Mouse (Mus musculus): ENCODE results near the gene Tef. TPM values are rescaled to one million over a fixed set of nuclear protein-coding genes. Genes with fewer than 3 reads are reported as not detected.

Tef gene
- polyA plus RNA-seq, 1 experiment, result 95.4 TPM

DNA sequence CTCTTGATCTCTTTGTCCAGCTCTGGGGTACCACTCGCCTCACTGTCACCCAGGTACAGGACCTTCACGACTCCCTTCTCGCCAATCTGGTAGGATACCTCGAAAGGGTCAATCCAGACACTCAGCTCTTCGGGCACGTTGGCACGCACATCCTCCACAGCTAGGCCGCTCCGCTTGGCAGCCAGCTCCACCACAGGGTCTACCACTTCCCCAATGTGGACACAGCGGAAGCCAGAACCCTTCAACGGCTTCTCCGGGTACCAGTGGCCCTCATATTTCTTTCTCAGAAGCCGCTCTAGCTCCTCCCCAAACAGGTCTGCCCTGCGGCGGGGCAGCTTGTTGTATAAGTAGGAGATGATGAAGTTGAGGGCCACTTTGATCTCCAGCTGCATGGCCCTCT is 49.2 kb downstream of the Tef start:
- H3K4me1 ChIP-seq (ENCODE audit: control insufficient read depth, insufficient read depth, low read length), result peaks cover 5% of the 10 kb centered on the region; the same call in 1 of the 2 replicates
- no peak overlapping the region for H3K4me3 ChIP-seq (replicated peaks; ENCODE audit: extremely low read depth, low read depth, low read length)
- no peak for TF ChIP-seq POLR2A (IDR thresholded peaks at IDR 0.05; ENCODE audit: borderline replicate concordance, extremely low read depth, low read depth, low read length)
- no peak for TF ChIP-seq CTCF (IDR thresholded peaks at IDR 0.05; ENCODE audit: insufficient read depth, low read length)
- 84% methylated on average over 15 of the region's 15 CpGs for WGBS
- no peak for DNase-seq

DNA sequence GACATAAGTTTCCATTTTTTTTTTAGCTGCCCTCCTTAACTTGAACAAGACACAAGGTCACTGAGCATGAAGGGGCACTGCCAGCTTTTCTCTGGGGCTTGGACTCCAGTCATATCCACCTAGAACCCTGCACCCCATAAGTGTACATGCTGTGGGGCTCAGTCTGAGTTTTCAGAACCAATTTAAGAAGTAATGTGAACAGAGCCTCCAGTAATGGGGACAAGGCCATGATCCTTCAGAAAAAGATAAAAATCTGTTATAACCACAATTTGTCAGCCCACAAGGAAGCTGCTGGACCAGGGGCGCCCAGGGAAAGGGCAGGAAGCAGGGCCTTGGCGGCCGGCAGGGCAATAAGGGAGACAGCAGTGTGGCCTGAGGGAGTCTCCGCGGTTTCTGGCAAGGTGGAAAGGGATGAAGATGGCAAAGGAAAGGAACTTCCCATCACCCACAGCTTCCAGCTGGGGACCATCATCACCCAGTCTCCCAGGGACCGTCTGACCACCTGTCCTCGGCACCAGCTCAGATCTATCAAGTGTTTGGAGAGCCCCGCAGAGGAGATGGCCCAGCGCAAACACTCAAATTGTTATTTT is 50.3 kb downstream of the Tef start:
- no peak overlapping the region for H3K4me3 ChIP-seq (replicated peaks; ENCODE audit: extremely low read depth, low read depth, low read length)

DNA sequence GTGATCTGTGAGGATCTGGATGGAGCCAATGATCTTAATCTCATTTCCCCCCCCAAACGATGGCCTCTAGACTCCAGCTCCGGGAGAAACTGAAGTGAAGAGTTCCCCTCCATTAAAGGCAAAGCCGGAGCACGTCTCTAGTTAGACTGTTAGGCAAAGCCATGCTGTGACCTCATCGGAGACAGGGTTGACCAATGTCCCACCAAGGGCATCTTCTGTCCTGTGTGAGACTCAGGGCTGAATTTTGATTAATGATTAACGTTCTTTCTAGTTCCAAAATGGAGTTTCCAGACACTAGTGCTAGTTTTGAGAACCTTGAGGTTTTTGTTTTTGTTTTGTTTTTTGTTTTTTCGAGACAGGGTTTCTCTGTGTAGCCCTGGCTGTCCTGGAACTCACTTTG is 50.9 kb downstream of the Tef start:
- Histone ChIP-seq H3K4me1 (ENCODE audit: control insufficient read depth, insufficient read depth, low read length) (peaks cover 5% of the 10 kb centered on the region; the same call in 1 of the 2 replicates), H3K4me3 (replicated peaks; ENCODE audit: extremely low read depth, low read depth, low read length) (no peak overlapping the region)
- no peak for DNase-seq
- WGBS, result 65% methylated on average over 7 of the region's 7 CpGs
- TF ChIP-seq POLR2A (IDR thresholded peaks at IDR 0.05; ENCODE audit: borderline replicate concordance, extremely low read depth, low read depth, low read length) (no peak), CTCF (IDR thresholded peaks at IDR 0.05; ENCODE audit: insufficient read depth, low read length) (no peak)

More for the DNA sequence above, 50.3 kb downstream of the Tef start:
- 64% methylated on average over 9 of the region's 9 CpGs for WGBS
- no peak for TF ChIP-seq POLR2A (IDR thresholded peaks at IDR 0.05; ENCODE audit: borderline replicate concordance, extremely low read depth, low read depth, low read length)
- TF ChIP-seq CTCF (IDR thresholded peaks at IDR 0.05; ENCODE audit: insufficient read depth, low read length), result no peak
- DNase-seq, result no peak
- H3K4me1 ChIP-seq (ENCODE audit: control insufficient read depth, insufficient read depth, low read length), result peaks cover 5% of the 10 kb centered on the region; the same call in 1 of the 2 replicates

DNA sequence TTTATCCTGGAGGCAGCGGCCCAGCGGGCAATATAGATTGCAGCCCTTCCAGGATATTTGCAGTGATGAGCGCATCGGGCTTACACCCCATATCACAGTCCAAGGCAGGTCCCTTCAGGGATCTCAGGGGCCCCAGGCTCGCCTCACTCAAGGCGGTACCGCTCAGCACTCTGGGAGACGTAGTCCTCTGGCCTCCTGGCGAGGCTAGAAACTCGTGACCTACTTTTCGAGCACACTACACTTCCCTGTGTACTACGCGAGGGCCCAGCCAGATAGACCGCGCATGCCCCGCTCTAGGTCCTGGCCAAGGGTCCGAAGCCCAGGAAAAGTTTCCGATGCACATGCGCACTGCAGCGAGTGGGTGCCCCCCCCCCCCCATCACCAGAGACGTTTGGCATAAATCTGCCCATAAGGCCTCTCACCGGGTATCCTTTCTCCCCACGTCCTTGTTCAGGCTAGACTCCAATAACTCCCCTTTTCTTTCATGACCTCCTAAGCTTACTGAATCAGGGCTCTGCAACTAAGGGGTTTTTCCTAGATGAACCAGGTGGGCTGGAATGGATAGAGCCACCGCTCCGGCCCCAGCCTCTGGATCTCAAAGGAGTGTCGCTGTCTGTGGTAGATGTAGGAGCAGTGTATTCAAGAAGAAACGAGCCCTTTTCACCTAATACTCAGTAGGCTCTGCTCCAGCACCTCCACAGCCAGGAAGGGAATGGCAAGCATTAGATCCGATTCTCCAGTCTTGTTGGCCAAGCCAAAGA is 54.0 kb downstream of the Tef start:
- peak; percentile 79 for DNase-seq
- peaks cover 5% of the 10 kb centered on the region; the same call in 1 of the 2 replicates for H3K4me1 ChIP-seq (ENCODE audit: control insufficient read depth, insufficient read depth, low read length)
- TF ChIP-seq POLR2A (IDR thresholded peaks at IDR 0.05; ENCODE audit: borderline replicate concordance, extremely low read depth, low read depth, low read length) (peak; percentile 39; the same call in 1 of the 2 replicates), CTCF (IDR thresholded peaks at IDR 0.05; ENCODE audit: insufficient read depth, low read length) (no peak)
- under 1% methylated on average over 28 of the region's 28 CpGs for WGBS
- peak overlapping the region; percentile 83 for H3K4me3 ChIP-seq (replicated peaks; ENCODE audit: extremely low read depth, low read depth, low read length)

DNA sequence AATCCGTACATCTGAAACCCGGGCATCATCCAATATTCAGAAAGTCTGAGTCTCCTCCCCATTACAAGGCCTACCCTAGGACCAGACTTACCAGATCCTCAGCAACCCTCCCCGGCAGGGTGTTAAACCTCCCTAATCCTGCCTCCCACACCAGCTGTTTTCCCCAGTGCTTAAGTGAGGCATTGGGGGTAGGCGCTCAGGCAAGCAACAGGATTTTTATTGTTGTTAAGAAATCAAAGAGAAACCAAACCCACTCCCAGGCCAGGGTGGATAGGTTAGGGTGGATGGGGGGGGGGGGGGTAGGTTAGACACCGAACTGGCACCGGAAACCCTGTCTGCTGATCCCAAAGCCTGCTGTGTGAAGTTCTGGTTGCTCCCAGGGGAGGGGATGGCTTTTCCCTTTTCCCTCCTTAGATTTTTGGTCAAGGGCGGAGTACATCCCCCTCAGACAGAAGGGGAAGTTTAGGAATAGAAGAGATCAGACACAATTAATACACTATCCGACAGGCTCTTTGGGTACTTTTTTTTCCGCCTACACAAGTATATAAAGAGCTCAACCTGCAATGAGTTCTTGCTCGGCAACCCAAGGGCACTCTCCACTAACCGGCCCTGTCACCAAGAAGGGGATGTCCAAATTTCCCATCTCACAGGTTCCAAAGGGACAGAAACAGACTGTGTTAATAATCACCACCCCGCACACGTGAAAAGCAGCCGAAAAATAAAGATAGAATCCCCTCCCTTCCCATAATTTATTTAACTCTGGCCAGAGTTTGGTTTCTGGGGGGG is 54.9 kb downstream of the Tef start:
- Histone ChIP-seq H3K4me3 (replicated peaks; ENCODE audit: extremely low read depth, low read depth, low read length) (peak overlapping the region; percentile 83), H3K4me1 (ENCODE audit: control insufficient read depth, insufficient read depth, low read length) (peaks cover 5% of the 10 kb centered on the region; the same call in 1 of the 2 replicates)
- DNase-seq, result peak; percentile 41
- WGBS, result under 1% methylated on average over 14 of the region's 14 CpGs
- TF ChIP-seq CTCF (IDR thresholded peaks at IDR 0.05; ENCODE audit: insufficient read depth, low read length) (no peak), POLR2A (IDR thresholded peaks at IDR 0.05; ENCODE audit: borderline replicate concordance, extremely low read depth, low read depth, low read length) (no peak)

DNA sequence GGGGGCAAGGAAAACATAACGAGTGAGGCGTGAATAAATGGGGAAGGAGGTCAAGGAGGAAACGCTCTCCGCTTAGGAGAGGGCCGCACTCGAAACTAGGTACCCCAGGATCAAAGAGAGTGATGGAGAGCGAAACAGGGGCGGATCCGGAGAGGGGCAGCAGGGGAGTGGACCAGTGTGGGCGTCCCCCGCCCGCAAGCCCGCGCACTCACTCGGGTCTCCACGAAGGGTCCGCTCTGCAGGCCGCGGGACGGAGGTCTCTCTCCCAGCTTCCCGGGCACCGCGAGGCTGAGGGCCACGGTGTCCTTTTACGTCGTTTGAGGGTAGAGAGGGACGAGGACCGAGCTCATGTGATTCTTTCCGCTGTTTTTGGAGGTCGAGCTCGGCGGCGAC is 55.5 kb downstream of the Tef start:
- no peak for DNase-seq
- WGBS, result under 1% methylated on average over 33 of the region's 33 CpGs
- H3K4me3 ChIP-seq (replicated peaks; ENCODE audit: extremely low read depth, low read depth, low read length), result peak overlapping the region; percentile 83
- H3K4me1 ChIP-seq (ENCODE audit: control insufficient read depth, insufficient read depth, low read length), result peaks cover 5% of the 10 kb centered on the region; the same call in 1 of the 2 replicates
- TF ChIP-seq CTCF (IDR thresholded peaks at IDR 0.05; ENCODE audit: insufficient read depth, low read length) (no peak), POLR2A (IDR thresholded peaks at IDR 0.05; ENCODE audit: borderline replicate concordance, extremely low read depth, low read depth, low read length) (no peak)

- WGBS, result under 1% methylated on average over 23 of the region's 23 CpGs
Measured at GRCm38 (mm10) chr15:81858138-81858516, 55.9 kb downstream of the Tef start.

GRCm38 (mm10) chr15:81858517-81859329 is 56.5 kb downstream of the Tef start, which contains the start of gene Tob2:
Gene Tob2, minus strand, starts transcription at chr15:81858796.
- under 1% methylated on average over 44 of the region's 44 CpGs for WGBS
- peak; percentile 76 for DNase-seq
- H3K4me3 ChIP-seq (replicated peaks; ENCODE audit: extremely low read depth, low read depth, low read length), result peak within 1 kb of the TSS; percentile 83
- H3K4me1 ChIP-seq (ENCODE audit: control insufficient read depth, insufficient read depth, low read length), result peaks cover 5% of the 10 kb centered on the region; the same call in 1 of the 2 replicates
- TF ChIP-seq POLR2A (IDR thresholded peaks at IDR 0.05; ENCODE audit: borderline replicate concordance, extremely low read depth, low read depth, low read length), result peak; percentile 21; the same call in 1 of the 2 replicates
- TF ChIP-seq CTCF (IDR thresholded peaks at IDR 0.05; ENCODE audit: insufficient read depth, low read length), result no peak

More at GRCm38 (mm10) chr15:81858138-81858516, 55.9 kb downstream of the Tef start:
- H3K4me3 ChIP-seq (replicated peaks; ENCODE audit: extremely low read depth, low read depth, low read length), result peak overlapping the region; percentile 83
- peaks cover 5% of the 10 kb centered on the region; the same call in 1 of the 2 replicates for H3K4me1 ChIP-seq (ENCODE audit: control insufficient read depth, insufficient read depth, low read length)
- TF ChIP-seq CTCF (IDR thresholded peaks at IDR 0.05; ENCODE audit: insufficient read depth, low read length), result no peak
- TF ChIP-seq POLR2A (IDR thresholded peaks at IDR 0.05; ENCODE audit: borderline replicate concordance, extremely low read depth, low read depth, low read length), result peak; percentile 100
- peak; percentile 96 for DNase-seq

Measured in lung, adult 2 months (tissue).